Mouse (Mus musculus) liver, embryonic 14.5 days (tissue): ENCODE data around the gene Arid1a.

Experiments used
- CTCF ChIP-seq: IDR thresholded peaks from 2 replicates; pipeline ENCODE4 v1.5.1; 2016; ENCODE audit warnings: antibody characterized with exemption, low read depth, control low read depth
- EP300 ChIP-seq: IDR thresholded peaks from 2 replicates; pipeline ENCODE4 v1.6.1; 2016; ENCODE audit warnings: antibody characterized with exemption, low read depth

GRCm38 (mm10) chr4:133711307-133712076 is 45.1 kb downstream of the Arid1a start:
- no peak for TF ChIP-seq CTCF
- TF ChIP-seq EP300, result no peak
